Mouse (Mus musculus) intestine, postnatal 0 days (tissue): ENCODE measurements around the gene Wdr4. TPM values are rescaled to one million over a fixed set of nuclear protein-coding genes. Genes with fewer than 3 reads are reported as not detected.

Experiments used
- ATAC-seq: fragments of 200-750 bp; cut with Nextera tagmentation; 2 replicates; pipeline ENCODE4 v1.8.0; 2017; ENCODE audit warnings: mild to moderate bottlenecking, moderate TSS enrichment, moderate library complexity
- H3K27ac ChIP-seq: fragments of 300-500 bp; sonication (generic); 2 replicates; pipeline ENCODE4 v1.5.1; 2014; ENCODE audit warnings: mild to moderate bottlenecking, low read depth, low read length, moderate library complexity
- H3K27me3 ChIP-seq: fragments of 300-500 bp; sonication (generic); replicated peaks from 2 replicates; pipeline ENCODE4 v1.6.1; 2014; ENCODE audit warnings: low read length, mixed read lengths; ENCODE audit not compliant: control insufficient read depth, insufficient read depth
- H3K36me3 ChIP-seq: fragments of 300-500 bp; sonication (generic); 2 replicates; pipeline ENCODE4 v1.6.1; 2014; ENCODE audit warnings: mild to moderate bottlenecking, moderate library complexity; ENCODE audit not compliant: control insufficient read depth, insufficient read depth
- H3K4me1 ChIP-seq: fragments of 300-500 bp; sonication (generic); replicated peaks from 2 replicates; pipeline ENCODE4 v1.6.1; 2014; ENCODE audit warnings: antibody characterized with exemption, low read length, mixed read lengths; ENCODE audit not compliant: control insufficient read depth, insufficient read depth
- H3K4me2 ChIP-seq: fragments of 300-500 bp; sonication (generic); replicated peaks from 2 replicates; pipeline ENCODE4 v1.6.1; 2014; ENCODE audit warnings: low read depth, mild to moderate bottlenecking, moderate library complexity
- H3K4me3 ChIP-seq: fragments of 300-500 bp; sonication (generic); 2 replicates; pipeline ENCODE4 v1.5.1; 2014; ENCODE audit warnings: low read depth, low read length
- H3K9ac ChIP-seq: fragments of 300-500 bp; sonication (generic); 2 replicates; pipeline ENCODE4 v1.6.1; 2014; ENCODE audit warnings: mild to moderate bottlenecking, low read depth, low read length
- H3K9me3 ChIP-seq: fragments of 300-500 bp; sonication (generic); 2 replicates; pipeline ENCODE4 v1.6.1; 2016; ENCODE audit warnings: mixed run types; ENCODE audit not compliant: control insufficient read depth
- CTCF ChIP-seq: sonication (generic); IDR thresholded peaks from 2 replicates; pipeline ENCODE4 v1.5.1; 2016; ENCODE audit warnings: low read depth, mild to moderate bottlenecking, control low read depth, antibody characterized with exemption, moderate library complexity
- WGBS: fragments of 180-500 bp; shearing (Covaris S2); extraction: QIAGEN DNeasy Blood & Tissue Kit; methylation state at CpG from one replicate; pipeline ENCODE4 v1.1.7; 2014; 5-methylcytosine and 5-hydroxymethylcytosine counted together
- polyA plus RNA-seq: library from polyadenylated mRNA; unstranded; fragments of >200 nt; fragmentation: Nextera tagmentation; extraction: Ambion mirVana; gene quantifications from 2 replicates; pipeline ENCODE4 v1.2.1, GENCODE M21; 2015

The Wdr4 gene
- polyA plus RNA-seq, result 11.7 and 12.5 TPM in 2 replicates

- under 1% methylated on average over 45 of the region's 45 CpGs for WGBS
- Histone ChIP-seq H3K4me1 (0 out of 2 replicates have a peak, but pooled peaks cover 4% of the 10 kb centered on the region), H3K36me3 (peaks cover 10% of the 10 kb centered on the region), H3K27ac (peak within 1 kb of the TSS; percentile 81), H3K4me2 (peak within 1 kb of the TSS; percentile 88), H3K9ac (peak within 1 kb of the TSS; percentile 65), H3K9me3 (no peaks in the 10 kb centered on the region), H3K27me3 (no peaks in the 10 kb centered on the region), H3K4me3 (peak within 1 kb of the TSS; percentile 92)
- peak; percentile 32; the same call in 1 of the 2 replicates for TF ChIP-seq CTCF
- ATAC-seq, result peak; percentile 98
These were observed at the start of gene Wdr4, which contains the start of gene Ndufv3 for GRCm38 (mm10) chr17:31519946-31520838. Wdr4 (minus strand) TSS chr17:31519980. Ndufv3 (plus strand) TSS chr17:31520115.

- Histone ChIP-seq H3K36me3 (no peaks in the 10 kb centered on the region), H3K4me3 (peak overlapping the region; percentile 87), H3K27ac (no peak overlapping the region), H3K9ac (peak overlapping the region; percentile 88; the same call in 1 of the 2 replicates), H3K4me2 (peak overlapping the region; percentile 84), H3K4me1 (peaks cover 17% of the 10 kb centered on the region; the same call in 1 of the 2 replicates), H3K9me3 (no peaks in the 10 kb centered on the region), H3K27me3 (no peaks in the 10 kb centered on the region)
- no peak for ATAC-seq
- WGBS, result 70% methylated on average over 6 of the region's 6 CpGs
- TF ChIP-seq CTCF, result no peak
These were observed 46.5 kb upstream of the Wdr4 start for GRCm38 (mm10) chr17:31566276-31566675.

GRCm38 (mm10) chr17:31565141-31566056 lies 45.6 kb upstream of the Wdr4 start:
- peak overlapping the region; percentile 98 for H3K27ac ChIP-seq
- no peaks in the 10 kb centered on the region for H3K9me3 ChIP-seq
- peak; percentile 22 for ATAC-seq
- TF ChIP-seq CTCF, result peak; percentile 45
- no peaks in the 10 kb centered on the region for H3K36me3 ChIP-seq
- no peaks in the 10 kb centered on the region for H3K27me3 ChIP-seq
- H3K4me2 ChIP-seq, result peak overlapping the region; percentile 84
- 1% methylated on average over 87 of the region's 88 CpGs for WGBS
- H3K9ac ChIP-seq, result peak overlapping the region; percentile 88
- 0 out of 2 replicates have a peak, but pooled peaks cover 17% of the 10 kb centered on the region for H3K4me1 ChIP-seq
- H3K4me3 ChIP-seq, result peak overlapping the region; percentile 87

- Histone ChIP-seq H3K27ac (peak overlapping the region; percentile 98), H3K27me3 (no peaks in the 10 kb centered on the region), H3K4me2 (peak overlapping the region; percentile 84), H3K9ac (peak overlapping the region; percentile 88), H3K9me3 (no peaks in the 10 kb centered on the region), H3K4me1 (0 out of 2 replicates have a peak, but pooled peaks cover 17% of the 10 kb centered on the region), H3K36me3 (no peaks in the 10 kb centered on the region), H3K4me3 (peak overlapping the region; percentile 87)
- no peak for TF ChIP-seq CTCF
- no peak for ATAC-seq
- 0% methylated on average over 22 of the region's 44 CpGs for WGBS
These were observed 45.0 kb upstream of the Wdr4 start for GRCm38 (mm10) chr17:31564858-31565140.

- Histone ChIP-seq H3K9ac (peak within 1 kb of the TSS; percentile 88), H3K4me2 (peak within 1 kb of the TSS; percentile 84), H3K27ac (peak within 1 kb of the TSS; percentile 98), H3K4me3 (peak within 1 kb of the TSS; percentile 87), H3K4me1 (0 out of 2 replicates have a peak, but pooled peaks cover 17% of the 10 kb centered on the region), H3K27me3 (no peaks in the 10 kb centered on the region), H3K36me3 (no peaks in the 10 kb centered on the region), H3K9me3 (no peaks in the 10 kb centered on the region)
- peak; percentile 93 for ATAC-seq
- TF ChIP-seq CTCF, result no peak
- under 1% methylated on average over 48 of the region's 72 CpGs for WGBS
These were observed 44.5 kb upstream of the Wdr4 start, which contains the start of gene Pknox1 for GRCm38 (mm10) chr17:31564015-31564857. Pknox1 (plus strand) TSS chr17:31564734.
